8 mouse cellular contexts compared by ENCODE assay signal in genomic region chr9:65123552-65124168, GRCm38 (mm10). TPM values are rescaled to one million over a fixed set of nuclear protein-coding genes. Genes with fewer than 3 reads are reported as not detected.
A peak's percentile ranks its signal among the peaks of the same experiment; 100 is the strongest.
DNase-seq lines count a peak whose midpoint lies in the region; ATAC-seq lines count a peak whose summit lies in the region.

No protein-coding gene starts in this region.

- peak overlapping the region; percentile 52 for H3K4me3 ChIP-seq in heart, embryonic 15.5 days

- no peaks in the 10 kb centered on the region for H3K9me3 ChIP-seq in heart, embryonic 15.5 days (replicated peaks)

- 9% methylated on average over 48 of the region's 48 CpGs for WGBS in heart, embryonic 15.5 days

- DNase-seq in right cerebral cortex, postnatal 4 days, result peak; percentile 65
- no peak for DNase-seq in right cerebral cortex, adult 18-20 months
- DNase-seq in cerebellum, postnatal 25 days, result peak; percentile 66 to 78
- peak; percentile 64 to 66 for DNase-seq in kidney, postnatal 25 days
- DNase-seq in testis, postnatal 10 days (ENCODE audit: low spot score), result peak; percentile 79

- no peaks in the 10 kb centered on the region for H3K36me3 ChIP-seq in heart, embryonic 15.5 days

- peak overlapping the region; percentile 60 for H3K9ac ChIP-seq in heart, embryonic 15.5 days

- no peak overlapping the region for H3K27ac ChIP-seq in heart, embryonic 15.5 days

- 0 out of 2 replicates have a peak, but pooled peaks have one; percentile 27 for ATAC-seq in heart, embryonic 15.5 days (replicated peaks; ENCODE audit: insufficient number of reproducible peaks, insufficient read depth, low FRiP score, low read depth)
- ATAC-seq in megakaryocyte progenitor cell, adult 5-6 weeks (replicated peaks; ENCODE audit: poor library complexity), result peak; percentile 73
- no peak for ATAC-seq in erythroblast, adult 5-6 weeks (replicated peaks; ENCODE audit: low FRiP score, poor library complexity, severe bottlenecking)

- H3K4me2 ChIP-seq in heart, embryonic 15.5 days, result peak overlapping the region; percentile 97

- peaks cover 14% of the 10 kb centered on the region for H3K4me1 ChIP-seq in heart, embryonic 15.5 days (replicated peaks)

- H3K27me3 ChIP-seq in heart, embryonic 15.5 days, result peaks cover 29% of the 10 kb centered on the region

RNA-seq across cellular contexts. Expression of gene Igdcc3, which starts 17.3 kb away (rescaled TPM):
- 0.19 and 0.71 TPM in 2 replicates for polyA plus RNA-seq in heart, embryonic 15.5 days (2015; fragmentation: Nextera tagmentation; extraction: Ambion mirVana)
- not detected in 2 replicates for total RNA-seq in megakaryocyte progenitor cell, adult 5-6 weeks (2015)
- not detected in 2 replicates for total RNA-seq in megakaryocyte progenitor cell, adult 5-6 weeks (2017)
- total RNA-seq in erythroblast, adult 5-6 weeks (2015; ENCODE audit: low replicate concordance), result not detected in 2 replicates
- total RNA-seq in erythroblast, adult 5-6 weeks (2017; ENCODE audit: low replicate concordance), result not detected in 2 replicates

RNA-seq across cellular contexts. Expression of gene Igdcc4, which starts 22.4 kb away (rescaled TPM):
- polyA plus RNA-seq in heart, embryonic 15.5 days (2015; fragmentation: Nextera tagmentation; extraction: Ambion mirVana), result 9.1 and 13.0 TPM in 2 replicates
- 0.02 TPM in 1 of 2 replicates, not detected in the other for total RNA-seq in megakaryocyte progenitor cell, adult 5-6 weeks (2015)
- total RNA-seq in megakaryocyte progenitor cell, adult 5-6 weeks (2017), result under 0.01 and 0.07 TPM in 2 replicates
- not detected in 2 replicates for total RNA-seq in erythroblast, adult 5-6 weeks (2015; ENCODE audit: low replicate concordance)
- 0.56 TPM in 1 of 2 replicates, not detected in the other for total RNA-seq in erythroblast, adult 5-6 weeks (2017; ENCODE audit: low replicate concordance)
